Mouse (Mus musculus) left cerebral cortex, postnatal 36 days (tissue): Measurements from ENCODE around the gene Slamf7. TPM values are rescaled to one million over a fixed set of nuclear protein-coding genes. Genes with fewer than 3 reads are reported as not detected.
"Not testable (repeated sequence)": the region's sequence is repeated elsewhere in the genome, so short reads cannot be mapped to it uniquely, and the experiment has no call there.

ENCODE experiments used
- DNase-seq, 2 experiments: peaks; one replicate each; pipeline ENCODE4 v3.0.0; 2021 to 2022; ENCODE audit warnings: low spot score in 2 of 2, mixed read lengths in 1 of 2
- intact Hi-C: fragments of 180-260 bp; cut with DNase I; formaldehyde crosslinking; loops from one replicate; pipeline ENCODE4 v1.15.1; 2025
- total RNA-seq, 2 experiments: library from RNA; stranded (reverse); gene quantifications; 2 replicates each; pipeline ENCODE4 v1.2.3; 2021

Gene Slamf7
- total RNA-seq, result not detected

GRCm38 (mm10) chr1:171652734-171653133 lies at the start of gene Slamf7:
Gene Slamf7 (minus strand): TSS chr1:171653035.
- no peak for DNase-seq
- intact Hi-C loops, result no loop called here

GRCm38 (mm10) chr1:171698983-171699382 lies 46.1 kb upstream of the Slamf7 start:
- DNase-seq, result peak in 1 of 2 experiments; percentile 8
- intact Hi-C loops, result no loop called here

- intact Hi-C loops, result no loop called here
- no peak for DNase-seq
Observed at GRCm38 (mm10) chr1:171693918-171694317, 41.1 kb upstream of the Slamf7 start.

- intact Hi-C loops, result no loop called here
Observed at GRCm38 (mm10) chr1:171687320-171687719, 34.5 kb upstream of the Slamf7 start.

GRCm38 (mm10) chr1:171684923-171685322 lies 32.1 kb upstream of the Slamf7 start:
- intact Hi-C loops, result no loop called here
- DNase-seq, result no peak

More at GRCm38 (mm10) chr1:171687320-171687719, 34.5 kb upstream of the Slamf7 start:
- no peak for DNase-seq

GRCm38 (mm10) chr1:171681531-171682299 lies 28.9 kb upstream of the Slamf7 start, which contains the start of gene Cd48:
Gene Cd48 (plus strand): TSS chr1:171682009.
- DNase-seq, result no peak
- intact Hi-C loops, result no loop called here

- intact Hi-C loops, result no loop called here
- DNase-seq, result no peak
Observed at GRCm38 (mm10) chr1:171681009-171681408, 28.2 kb upstream of the Slamf7 start.

GRCm38 (mm10) chr1:171677721-171678120 lies 24.9 kb upstream of the Slamf7 start:
- no peak for DNase-seq
- intact Hi-C loops, result no loop called here

GRCm38 (mm10) chr1:171674467-171674866 lies 21.6 kb upstream of the Slamf7 start:
- no peak for DNase-seq

GRCm38 (mm10) chr1:171672854-171673475 lies 20.1 kb upstream of the Slamf7 start:
- DNase-seq, result peak; percentile 35 to 36
- intact Hi-C loops, result no loop called here

More at GRCm38 (mm10) chr1:171674467-171674866, 21.6 kb upstream of the Slamf7 start:
- intact Hi-C loops, result no loop called here

- intact Hi-C loops, result not testable (repeated sequence)
Observed at GRCm38 (mm10) chr1:171672451-171672850, 19.6 kb upstream of the Slamf7 start.

GRCm38 (mm10) chr1:171667160-171667559 lies 14.3 kb upstream of the Slamf7 start:
- no peak for DNase-seq
- intact Hi-C loops, result no loop called here

More at GRCm38 (mm10) chr1:171672451-171672850, 19.6 kb upstream of the Slamf7 start:
- not testable (repeated sequence) for DNase-seq

- peak; percentile 14 to 27 for DNase-seq
Observed at GRCm38 (mm10) chr1:171666350-171666749, 13.5 kb upstream of the Slamf7 start.

GRCm38 (mm10) chr1:171663757-171664156 lies 10.9 kb upstream of the Slamf7 start:
- DNase-seq, result no peak
- intact Hi-C loops, result no loop called here

More at GRCm38 (mm10) chr1:171666350-171666749, 13.5 kb upstream of the Slamf7 start:
- intact Hi-C loops, result no loop called here

GRCm38 (mm10) chr1:171661482-171661881 lies 8.6 kb upstream of the Slamf7 start:
- intact Hi-C loops, result no loop called here

GRCm38 (mm10) chr1:171660423-171660822 lies 7.6 kb upstream of the Slamf7 start:
- intact Hi-C loops, result no loop called here
- no peak for DNase-seq

More at GRCm38 (mm10) chr1:171661482-171661881, 8.6 kb upstream of the Slamf7 start:
- no peak for DNase-seq

- intact Hi-C loops, result loop anchor here (5.0 kb wide), 1 partner anchor 91 kb away; no protein-coding TSS in a partner anchor
- peak; percentile 13 to 23 for DNase-seq
Observed at GRCm38 (mm10) chr1:171658561-171658991, 5.7 kb upstream of the Slamf7 start.

GRCm38 (mm10) chr1:171648840-171649239 lies 4.0 kb downstream of the Slamf7 start:
- DNase-seq, result no peak
- intact Hi-C loops, result no loop called here

- intact Hi-C loops, result no loop called here
- DNase-seq, result no peak
Observed at GRCm38 (mm10) chr1:171647716-171648115, 5.1 kb downstream of the Slamf7 start.

GRCm38 (mm10) chr1:171646429-171646940 lies 6.3 kb downstream of the Slamf7 start:
- intact Hi-C loops, result no loop called here
- no peak for DNase-seq
